Mouse (Mus musculus): ENCODE data around the gene Tm9sf1. TPM values are rescaled to one million over a fixed set of nuclear protein-coding genes. Genes with fewer than 3 reads are reported as not detected.

Tm9sf1 gene
- polyA plus RNA-seq, 1 experiment from 2014 or later: 61.9 TPM

GRCm38 (mm10) chr14:55618486-55619195 lies 25.0 kb downstream of the Tm9sf1 start:
- Histone ChIP-seq H3K9ac (ENCODE audit: low read depth, low read length) (peak overlapping the region; percentile 7; the same call in 1 of the 2 replicates), H3K36me3 (ENCODE audit: control insufficient read depth, insufficient read depth, low read length) (no peaks in the 10 kb centered on the region), H3K27ac (ENCODE audit: low read depth, low read length) (no peak overlapping the region), H3K4me2 (replicated peaks; ENCODE audit: low read depth, low read length) (peak overlapping the region; percentile 28), H3K9me3 (ENCODE audit: control insufficient read depth, low read length) (no peaks in the 10 kb centered on the region), H3K4me3 (ENCODE audit: low read depth, low read length) (peak overlapping the region; percentile 25), H3K4me1 (replicated peaks; ENCODE audit: control insufficient read depth, insufficient read depth, low read length) (no peaks in the 10 kb centered on the region), H3K27me3 (ENCODE audit: control insufficient read depth, insufficient read depth, low read length) (no peaks in the 10 kb centered on the region)
- 58% methylated on average over 22 of the region's 22 CpGs for WGBS
- no peak for DNase-seq (ENCODE audit: low spot score)
- no peak for ATAC-seq (ENCODE audit: low FRiP score)

GRCm38 (mm10) chr14:55617822-55618221 lies 25.8 kb downstream of the Tm9sf1 start, which contains the start of gene Rec8:
Rec8 (plus strand) TSS chr14:55618037.
- Histone ChIP-seq H3K4me2 (replicated peaks; ENCODE audit: low read depth, low read length) (peak within 1 kb of the TSS; percentile 28), H3K27me3 (ENCODE audit: control insufficient read depth, insufficient read depth, low read length) (no peaks in the 10 kb centered on the region), H3K9me3 (ENCODE audit: control insufficient read depth, low read length) (no peaks in the 10 kb centered on the region), H3K9ac (ENCODE audit: low read depth, low read length) (peak within 1 kb of the TSS; percentile 7; the same call in 1 of the 2 replicates), H3K4me3 (ENCODE audit: low read depth, low read length) (peak within 1 kb of the TSS; percentile 25), H3K27ac (ENCODE audit: low read depth, low read length) (no peak within 1 kb of the TSS), H3K4me1 (replicated peaks; ENCODE audit: control insufficient read depth, insufficient read depth, low read length) (no peaks in the 10 kb centered on the region), H3K36me3 (ENCODE audit: control insufficient read depth, insufficient read depth, low read length) (no peaks in the 10 kb centered on the region)
- ATAC-seq (ENCODE audit: low FRiP score) (peak; percentile 85), DNase-seq (ENCODE audit: low spot score) (peak; percentile 53)
- 21% methylated on average over 21 of the region's 21 CpGs for WGBS

- WGBS: 91% methylated on average over 2 of the region's 2 CpGs
- no peaks in the 10 kb centered on the region for H3K4me1 ChIP-seq (replicated peaks; ENCODE audit: control insufficient read depth, insufficient read depth, low read length)
- ATAC-seq (ENCODE audit: low FRiP score) (no peak), DNase-seq (ENCODE audit: low spot score) (no peak)
- H3K4me3 ChIP-seq (ENCODE audit: low read depth, low read length): no peak overlapping the region
- no peak overlapping the region for H3K27ac ChIP-seq (ENCODE audit: low read depth, low read length)
- no peaks in the 10 kb centered on the region for H3K27me3 ChIP-seq (ENCODE audit: control insufficient read depth, insufficient read depth, low read length)
- H3K9me3 ChIP-seq (ENCODE audit: control insufficient read depth, low read length): no peaks in the 10 kb centered on the region
- H3K4me2 ChIP-seq (replicated peaks; ENCODE audit: low read depth, low read length): no peak overlapping the region
- no peak overlapping the region for H3K9ac ChIP-seq (ENCODE audit: low read depth, low read length)
- H3K36me3 ChIP-seq (ENCODE audit: control insufficient read depth, insufficient read depth, low read length): no peaks in the 10 kb centered on the region
These were observed 26.8 kb downstream of the Tm9sf1 start for GRCm38 (mm10) chr14:55616844-55617243.

GRCm38 (mm10) chr14:55615876-55616275 lies 27.7 kb downstream of the Tm9sf1 start:
- no peaks in the 10 kb centered on the region for H3K9me3 ChIP-seq (ENCODE audit: control insufficient read depth, low read length)
- no peak overlapping the region for H3K27ac ChIP-seq (ENCODE audit: low read depth, low read length)
- WGBS: 40% methylated on average over 2 of the region's 2 CpGs
- H3K9ac ChIP-seq (ENCODE audit: low read depth, low read length): no peak overlapping the region
- H3K4me1 ChIP-seq (replicated peaks; ENCODE audit: control insufficient read depth, insufficient read depth, low read length): no peaks in the 10 kb centered on the region
- no peak for DNase-seq (ENCODE audit: low spot score)
- no peaks in the 10 kb centered on the region for H3K27me3 ChIP-seq (ENCODE audit: control insufficient read depth, insufficient read depth, low read length)
- no peak overlapping the region for H3K4me3 ChIP-seq (ENCODE audit: low read depth, low read length)
- H3K4me2 ChIP-seq (replicated peaks; ENCODE audit: low read depth, low read length): no peak overlapping the region
- H3K36me3 ChIP-seq (ENCODE audit: control insufficient read depth, insufficient read depth, low read length): no peaks in the 10 kb centered on the region
- no peak for ATAC-seq (ENCODE audit: low FRiP score)

GRCm38 (mm10) chr14:55614565-55615178 lies 28.9 kb downstream of the Tm9sf1 start:
- H3K9me3 ChIP-seq (ENCODE audit: control insufficient read depth, low read length): no peaks in the 10 kb centered on the region
- no peak overlapping the region for H3K27ac ChIP-seq (ENCODE audit: low read depth, low read length)
- ATAC-seq (ENCODE audit: low FRiP score) (no peak), DNase-seq (ENCODE audit: low spot score) (no peak)
- H3K9ac ChIP-seq (ENCODE audit: low read depth, low read length): no peak overlapping the region
- no peaks in the 10 kb centered on the region for H3K4me1 ChIP-seq (replicated peaks; ENCODE audit: control insufficient read depth, insufficient read depth, low read length)
- H3K4me3 ChIP-seq (ENCODE audit: low read depth, low read length): no peak overlapping the region
- H3K36me3 ChIP-seq (ENCODE audit: control insufficient read depth, insufficient read depth, low read length): no peaks in the 10 kb centered on the region
- H3K27me3 ChIP-seq (ENCODE audit: control insufficient read depth, insufficient read depth, low read length): no peaks in the 10 kb centered on the region
- no peak overlapping the region for H3K4me2 ChIP-seq (replicated peaks; ENCODE audit: low read depth, low read length)
- WGBS: 83% methylated on average over 7 of the region's 7 CpGs

GRCm38 (mm10) chr14:55613346-55613745 lies 30.3 kb downstream of the Tm9sf1 start:
- Histone ChIP-seq H3K36me3 (ENCODE audit: control insufficient read depth, insufficient read depth, low read length) (no peaks in the 10 kb centered on the region), H3K9me3 (ENCODE audit: control insufficient read depth, low read length) (no peaks in the 10 kb centered on the region), H3K27ac (ENCODE audit: low read depth, low read length) (no peak overlapping the region), H3K27me3 (ENCODE audit: control insufficient read depth, insufficient read depth, low read length) (no peaks in the 10 kb centered on the region), H3K4me3 (ENCODE audit: low read depth, low read length) (no peak overlapping the region), H3K4me1 (replicated peaks; ENCODE audit: control insufficient read depth, insufficient read depth, low read length) (no peaks in the 10 kb centered on the region), H3K9ac (ENCODE audit: low read depth, low read length) (no peak overlapping the region), H3K4me2 (replicated peaks; ENCODE audit: low read depth, low read length) (no peak overlapping the region)
- no peak for ATAC-seq (ENCODE audit: low FRiP score)
- WGBS: 71% methylated on average over 6 of the region's 6 CpGs
- no peak for DNase-seq (ENCODE audit: low spot score)

- H3K9me3 ChIP-seq (ENCODE audit: control insufficient read depth, low read length): no peaks in the 10 kb centered on the region
- H3K4me1 ChIP-seq (replicated peaks; ENCODE audit: control insufficient read depth, insufficient read depth, low read length): no peaks in the 10 kb centered on the region
- no peaks in the 10 kb centered on the region for H3K27me3 ChIP-seq (ENCODE audit: control insufficient read depth, insufficient read depth, low read length)
- H3K9ac ChIP-seq (ENCODE audit: low read depth, low read length): no peak overlapping the region
- H3K4me3 ChIP-seq (ENCODE audit: low read depth, low read length): no peak overlapping the region
- WGBS: 94% methylated on average over 6 of the region's 6 CpGs
- no peak overlapping the region for H3K27ac ChIP-seq (ENCODE audit: low read depth, low read length)
- no peak overlapping the region for H3K4me2 ChIP-seq (replicated peaks; ENCODE audit: low read depth, low read length)
- H3K36me3 ChIP-seq (ENCODE audit: control insufficient read depth, insufficient read depth, low read length): 0 out of 2 replicates have a peak, but pooled peaks cover 3% of the 10 kb centered on the region
- DNase-seq (ENCODE audit: low spot score) (no peak), ATAC-seq (ENCODE audit: low FRiP score) (no peak)
These were observed 35.3 kb downstream of the Tm9sf1 start for GRCm38 (mm10) chr14:55608339-55608738.

- Histone ChIP-seq H3K4me3 (ENCODE audit: low read depth, low read length) (no peak overlapping the region), H3K4me2 (replicated peaks; ENCODE audit: low read depth, low read length) (no peak overlapping the region), H3K4me1 (replicated peaks; ENCODE audit: control insufficient read depth, insufficient read depth, low read length) (no peaks in the 10 kb centered on the region), H3K36me3 (ENCODE audit: control insufficient read depth, insufficient read depth, low read length) (0 out of 2 replicates have a peak, but pooled peaks cover 3% of the 10 kb centered on the region), H3K27ac (ENCODE audit: low read depth, low read length) (no peak overlapping the region), H3K9me3 (ENCODE audit: control insufficient read depth, low read length) (no peaks in the 10 kb centered on the region), H3K27me3 (ENCODE audit: control insufficient read depth, insufficient read depth, low read length) (no peaks in the 10 kb centered on the region), H3K9ac (ENCODE audit: low read depth, low read length) (no peak overlapping the region)
- WGBS: 96% methylated on average over 16 of the region's 16 CpGs
- no peak for ATAC-seq (ENCODE audit: low FRiP score)
- no peak for DNase-seq (ENCODE audit: low spot score)
These were observed 37.7 kb downstream of the Tm9sf1 start for GRCm38 (mm10) chr14:55605743-55606459.
